Mouse (Mus musculus) forebrain, embryonic 15.5 days (tissue): Measurements from ENCODE around the gene Gm49366. TPM values are rescaled to one million over a fixed set of nuclear protein-coding genes. Genes with fewer than 3 reads are reported as not detected.
"Not testable (repeated sequence)": the region's sequence is repeated elsewhere in the genome, so short reads cannot be mapped to it uniquely, and the experiment has no call there.

Source experiments
- ATAC-seq: fragments of 200-750 bp; cut with Nextera tagmentation; replicated peaks from 2 replicates; pipeline ENCODE4 v1.8.0; 2017; ENCODE audit warnings: mild to moderate bottlenecking, moderate TSS enrichment, moderate library complexity
- H3K27ac ChIP-seq: fragments of 300-500 bp; sonication (generic); replicated peaks from 2 replicates; pipeline ENCODE4 v1.5.1; 2015; ENCODE audit warnings: mild to moderate bottlenecking, inconsistent platforms
- H3K27me3 ChIP-seq: fragments of 300-500 bp; sonication (generic); 2 replicates; pipeline ENCODE4 v1.6.1; 2015; ENCODE audit warnings: inconsistent platforms
- H3K36me3 ChIP-seq: fragments of 300-500 bp; sonication (generic); 2 replicates; pipeline ENCODE4 v1.6.1; 2015; ENCODE audit warnings: mild to moderate bottlenecking, inconsistent platforms
- H3K4me1 ChIP-seq: fragments of 300-500 bp; sonication (generic); 2 replicates; pipeline ENCODE4 v1.6.1; 2015; ENCODE audit warnings: inconsistent platforms
- H3K4me2 ChIP-seq: fragments of 300-500 bp; sonication (generic); replicated peaks from 2 replicates; pipeline ENCODE4 v1.6.1; 2015; ENCODE audit warnings: mild to moderate bottlenecking, inconsistent platforms
- H3K4me3 ChIP-seq: fragments of 300-500 bp; sonication (generic); 2 replicates; pipeline ENCODE4 v1.5.1; 2015; ENCODE audit warnings: mild to moderate bottlenecking, inconsistent platforms
- H3K9ac ChIP-seq: fragments of 300-500 bp; sonication (generic); replicated peaks from 2 replicates; pipeline ENCODE4 v1.6.1; 2015; ENCODE audit warnings: mild to moderate bottlenecking, inconsistent platforms
- H3K9me3 ChIP-seq: fragments of 300-500 bp; sonication (generic); 2 replicates; pipeline ENCODE4 v1.6.1; 2016; ENCODE audit warnings: inconsistent platforms
- WGBS: fragments of 180-500 bp; shearing (Covaris S2); methylation state at CpG from one replicate; pipeline ENCODE4 v1.1.7; 2015; ENCODE audit warnings: mixed read lengths; 5-methylcytosine and 5-hydroxymethylcytosine counted together
- polyA plus RNA-seq: library from polyadenylated mRNA; unstranded; fragments of >200 nt; fragmentation: Nextera tagmentation; extraction: Ambion mirVana; gene quantifications from 2 replicates; pipeline ENCODE4 v1.2.1, GENCODE M21; 2015

Gm49366 gene
- not detected in 2 replicates for polyA plus RNA-seq

DNA sequence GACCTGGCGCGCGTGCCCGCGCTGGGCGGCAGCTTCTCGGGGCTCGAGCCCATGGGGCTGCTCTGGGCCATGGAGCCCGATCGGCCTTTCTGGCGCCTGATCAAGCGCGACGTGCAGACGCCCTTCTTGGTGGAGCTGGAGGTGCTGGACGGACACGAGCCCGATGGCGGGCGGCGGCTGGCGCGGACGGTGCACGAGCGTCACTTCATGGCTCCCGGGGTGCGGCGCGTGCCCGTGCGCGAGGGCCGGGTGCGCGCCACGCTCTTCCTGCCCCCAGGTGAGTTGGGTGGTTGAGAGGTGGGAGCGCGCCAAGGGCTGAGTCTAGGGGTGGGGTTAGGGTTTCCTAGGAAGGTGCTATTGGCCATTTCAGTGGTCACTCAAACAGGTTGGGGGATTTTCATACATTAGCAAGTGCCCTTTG, at the start of gene Gm49366:
Gene Gm49366, plus strand, starts transcription at position 245 of the 421 bp plus-strand sequence.
- not testable (repeated sequence) for H3K36me3 ChIP-seq, H3K27me3 ChIP-seq, H3K9me3 ChIP-seq, H3K4me1 ChIP-seq, H3K27ac ChIP-seq, ATAC-seq
- Histone ChIP-seq H3K9ac (peak within 1 kb of the TSS; percentile 48), H3K4me3 (peak within 1 kb of the TSS; percentile 45), H3K4me2 (peak within 1 kb of the TSS; percentile 64)
- 2% methylated on average over 36 of the region's 39 CpGs for WGBS

DNA sequence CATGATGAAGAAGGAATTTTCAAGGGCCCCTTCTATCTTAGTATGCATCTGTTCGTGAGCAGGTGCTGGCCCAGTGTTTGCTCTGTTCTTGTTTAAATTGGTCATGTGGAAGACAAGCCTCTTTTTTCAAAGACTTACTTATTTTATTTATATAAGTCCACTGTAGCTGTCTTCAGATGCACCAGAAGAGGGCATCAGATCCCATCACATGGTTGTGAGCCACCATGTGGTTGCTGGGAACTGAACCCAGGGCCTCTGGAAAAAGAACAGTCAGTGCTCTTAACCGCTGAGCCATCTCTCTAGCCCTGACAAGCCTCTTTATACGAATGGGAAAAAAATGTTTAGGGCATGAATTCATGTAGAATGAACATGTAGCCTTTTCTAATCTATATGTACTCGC, 49.4 kb upstream of the Gm49366 start:
- WGBS = 95% methylated on average over 4 of the region's 4 CpGs
- H3K27ac ChIP-seq = no peak overlapping the region
- peaks cover 6% of the 10 kb centered on the region for H3K4me1 ChIP-seq
- ATAC-seq = no peak
- no peaks in the 10 kb centered on the region for H3K9me3 ChIP-seq
- no peak overlapping the region for H3K4me2 ChIP-seq
- no peaks in the 10 kb centered on the region for H3K36me3 ChIP-seq
- H3K9ac ChIP-seq = no peak overlapping the region
- H3K27me3 ChIP-seq = no peaks in the 10 kb centered on the region
- no peak overlapping the region for H3K4me3 ChIP-seq

DNA sequence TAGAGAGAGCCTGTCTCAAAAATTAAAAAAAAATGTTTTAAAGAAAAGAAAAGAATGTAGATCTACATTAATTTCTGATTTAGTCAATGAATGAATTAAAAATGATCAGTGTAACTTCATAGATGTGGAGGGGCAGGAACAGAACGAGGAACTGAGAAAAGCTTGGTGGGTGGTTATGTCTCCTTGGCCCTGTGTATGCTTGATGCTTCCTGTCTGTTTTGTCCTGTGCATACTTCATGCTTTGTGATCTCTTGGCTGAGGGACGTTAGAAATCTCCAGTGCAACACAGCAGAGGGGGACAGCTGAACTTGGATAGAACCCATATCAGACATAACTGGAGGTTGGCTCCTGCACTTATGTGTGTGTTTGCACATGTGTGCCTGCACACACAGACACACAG, 41.5 kb upstream of the Gm49366 start:
- 53% methylated on average over 2 of the region's 2 CpGs for WGBS
- no peak for ATAC-seq
- H3K27ac ChIP-seq = no peak overlapping the region

DNA sequence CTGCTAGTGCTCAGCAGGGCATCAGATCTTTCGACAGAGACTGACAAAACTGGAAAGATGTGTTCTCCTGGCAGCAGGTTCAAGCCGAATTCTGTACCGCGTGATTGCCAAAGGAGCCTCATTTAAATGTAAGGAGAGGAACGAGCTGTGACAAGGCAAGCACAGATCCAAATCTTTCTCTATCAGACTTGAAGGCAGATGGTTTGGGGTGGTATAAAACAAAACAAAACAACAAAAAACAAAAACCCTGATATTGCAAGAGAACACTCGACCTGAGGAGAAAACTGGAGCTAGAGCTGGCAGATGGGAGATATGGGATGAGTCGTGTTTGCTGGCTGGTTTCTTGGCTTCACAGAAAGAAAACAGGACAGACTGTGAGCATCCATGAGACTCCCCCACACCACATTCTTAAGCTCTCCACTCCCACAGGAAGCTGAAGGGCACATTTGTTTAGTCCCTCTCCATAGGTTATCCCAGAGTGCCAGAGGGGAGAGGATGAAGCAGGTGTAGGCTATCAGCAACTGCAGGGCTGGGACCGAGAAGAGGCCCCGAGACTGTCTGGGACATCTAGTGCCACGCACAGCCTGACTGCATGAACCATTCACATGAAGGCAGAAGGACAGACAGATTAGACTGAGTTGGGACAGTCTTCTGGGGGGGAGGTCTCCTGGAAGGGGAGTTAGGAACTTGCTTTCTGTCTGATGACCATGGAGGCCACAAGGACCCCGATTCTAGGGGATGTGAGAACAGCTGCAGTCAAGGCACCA, 40.2 kb upstream of the Gm49366 start:
- Histone ChIP-seq H3K4me2 (no peak overlapping the region), H3K4me3 (no peak overlapping the region), H3K4me1 (peaks cover 7% of the 10 kb centered on the region; the same call in 1 of the 2 replicates), H3K27me3 (no peaks in the 10 kb centered on the region), H3K9me3 (no peaks in the 10 kb centered on the region), H3K27ac (peak overlapping the region; percentile 76), H3K36me3 (no peaks in the 10 kb centered on the region), H3K9ac (no peak overlapping the region)
- WGBS = 52% methylated on average over 11 of the region's 11 CpGs
- peak; percentile 68 for ATAC-seq

More for the DNA sequence above, 41.5 kb upstream of the Gm49366 start:
- H3K27me3 ChIP-seq = no peaks in the 10 kb centered on the region
- no peak overlapping the region for H3K9ac ChIP-seq
- H3K9me3 ChIP-seq = no peaks in the 10 kb centered on the region
- peaks cover 7% of the 10 kb centered on the region; the same call in 1 of the 2 replicates for H3K4me1 ChIP-seq
- H3K4me2 ChIP-seq = no peak overlapping the region
- no peak overlapping the region for H3K4me3 ChIP-seq
- no peaks in the 10 kb centered on the region for H3K36me3 ChIP-seq

DNA sequence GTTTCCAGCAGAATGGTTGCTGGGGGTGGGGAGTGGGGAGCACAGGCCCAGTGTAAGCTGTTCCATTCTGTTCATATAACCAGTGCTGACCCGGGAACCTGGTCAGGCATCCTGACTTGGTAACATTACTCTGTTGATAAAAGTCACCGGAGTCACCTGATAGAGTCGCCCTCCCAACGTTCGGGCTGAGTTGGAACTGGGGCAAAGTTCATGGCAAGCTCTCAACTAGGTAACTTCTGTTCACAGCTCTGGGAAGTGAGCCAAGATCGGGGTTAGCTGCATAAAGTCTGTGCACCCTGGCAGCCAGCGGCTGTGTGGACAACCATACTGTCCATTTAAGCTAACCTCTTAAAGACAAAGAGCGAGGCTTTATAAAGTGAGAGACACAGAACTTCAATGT, 39.5 kb upstream of the Gm49366 start:
- H3K27me3 ChIP-seq, H3K27ac ChIP-seq, H3K36me3 ChIP-seq, ATAC-seq, H3K4me3 ChIP-seq, H3K4me1 ChIP-seq, H3K9me3 ChIP-seq, H3K4me2 ChIP-seq, H3K9ac ChIP-seq: not testable (repeated sequence)
- 68% methylated on average over 8 of the region's 8 CpGs for WGBS

DNA sequence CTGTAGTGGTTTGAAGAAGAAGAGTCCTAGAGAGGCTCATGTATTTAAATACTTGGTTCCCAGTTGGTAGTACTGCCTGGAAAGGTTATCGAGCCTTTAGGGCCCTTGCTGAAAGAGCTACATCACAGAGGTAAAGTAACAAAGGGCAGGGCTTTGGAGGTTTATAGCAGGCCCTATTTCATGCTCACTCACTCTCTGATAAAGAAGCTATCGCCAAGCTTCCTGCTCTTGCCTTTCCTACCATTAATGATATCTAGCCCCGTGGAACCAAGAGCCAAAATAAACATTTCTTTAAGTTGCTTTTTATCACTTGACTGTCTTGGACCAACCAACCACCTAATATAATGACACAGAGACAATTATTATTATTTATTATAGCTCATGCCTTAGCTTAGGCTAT, 38.3 kb upstream of the Gm49366 start:
- H3K9ac ChIP-seq = no peak overlapping the region
- no peaks in the 10 kb centered on the region for H3K36me3 ChIP-seq
- H3K4me1 ChIP-seq = peaks cover 7% of the 10 kb centered on the region; the same call in 1 of the 2 replicates
- ATAC-seq = no peak
- no peaks in the 10 kb centered on the region for H3K9me3 ChIP-seq
- WGBS = 93% methylated on average over 3 of the region's 3 CpGs
- H3K4me2 ChIP-seq = no peak overlapping the region
- H3K27ac ChIP-seq = no peak overlapping the region
- H3K4me3 ChIP-seq = no peak overlapping the region
- H3K27me3 ChIP-seq = no peaks in the 10 kb centered on the region

DNA sequence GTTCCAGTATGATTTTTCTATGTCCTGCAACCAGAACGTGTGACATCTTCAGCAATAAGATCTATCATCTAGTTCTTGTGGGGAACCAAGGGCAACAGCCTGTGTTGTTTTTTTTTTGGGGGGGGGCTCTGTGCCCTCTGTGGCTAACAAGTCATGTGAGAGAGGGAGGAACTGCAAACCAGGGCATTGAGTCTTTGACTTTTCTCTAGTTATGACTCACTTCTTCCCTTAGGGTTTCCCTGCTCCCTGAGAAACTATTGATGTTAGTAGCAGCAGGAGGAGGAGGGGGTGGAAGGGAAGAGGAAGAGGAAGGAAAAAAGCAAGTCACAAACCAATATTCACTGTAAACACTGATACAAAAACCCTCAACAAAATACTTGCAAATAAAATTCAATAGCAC, 34.9 kb upstream of the Gm49366 start:
- ATAC-seq = no peak
- Histone ChIP-seq H3K36me3 (no peaks in the 10 kb centered on the region), H3K4me3 (no peak overlapping the region)

DNA sequence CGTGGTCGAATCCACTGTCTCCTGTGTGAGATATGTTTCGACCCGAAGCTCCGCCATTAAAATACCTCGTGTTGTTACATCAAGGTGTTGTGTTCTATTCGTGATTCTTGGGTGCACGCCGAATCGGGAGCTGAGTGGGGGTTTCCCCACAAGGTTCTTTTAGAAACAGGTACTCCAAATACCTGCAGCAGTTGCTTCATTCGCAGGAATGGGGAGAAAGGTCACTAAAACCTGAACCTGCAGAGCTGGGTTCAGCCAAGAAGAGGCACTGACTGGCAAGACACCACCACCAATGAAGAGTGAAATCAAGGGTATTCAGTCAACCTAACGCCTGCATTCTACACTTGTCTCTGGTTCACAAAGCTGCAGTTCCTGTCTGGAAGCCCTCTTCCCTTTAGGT, 30.5 kb upstream of the Gm49366 start:
- Histone ChIP-seq H3K4me1 (peaks cover 42% of the 10 kb centered on the region), H3K9ac (no peak overlapping the region), H3K36me3 (no peaks in the 10 kb centered on the region), H3K9me3 (no peaks in the 10 kb centered on the region), H3K4me2 (no peak overlapping the region), H3K4me3 (no peak overlapping the region), H3K27me3 (no peaks in the 10 kb centered on the region), H3K27ac (peak overlapping the region; percentile 83; the same call in 1 of the 2 replicates)
- no peak for ATAC-seq
- WGBS = 84% methylated on average over 12 of the region's 12 CpGs

More for the DNA sequence above, 34.9 kb upstream of the Gm49366 start:
- H3K9me3 ChIP-seq = no peaks in the 10 kb centered on the region
- no peak overlapping the region for H3K4me2 ChIP-seq
- no peaks in the 10 kb centered on the region for H3K27me3 ChIP-seq
- H3K27ac ChIP-seq = no peak overlapping the region
- 91% methylated on average over 1 of the region's 1 CpGs for WGBS
- peaks cover 6% of the 10 kb centered on the region; the same call in 1 of the 2 replicates for H3K4me1 ChIP-seq
- H3K9ac ChIP-seq = no peak overlapping the region

DNA sequence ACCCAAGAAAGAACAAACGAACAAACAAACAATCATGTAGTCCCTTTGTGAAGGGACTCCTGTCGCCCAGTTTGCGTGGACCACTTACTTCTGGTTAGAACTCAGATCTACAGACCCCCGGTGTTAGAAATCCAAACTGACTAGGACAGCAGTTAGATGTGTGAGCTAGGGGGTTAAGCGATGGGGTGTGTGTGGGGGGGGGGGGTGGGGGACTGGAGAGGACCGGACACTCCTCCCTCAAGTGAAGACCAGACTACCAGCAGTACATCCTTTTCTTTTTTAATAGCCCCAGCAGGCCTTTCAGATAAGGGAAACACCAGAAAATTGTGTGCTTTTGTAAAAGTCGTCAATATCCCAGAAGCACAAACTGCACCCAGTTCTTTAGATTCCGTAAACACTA, 30.0 kb upstream of the Gm49366 start:
- Histone ChIP-seq H3K9ac (no peak overlapping the region; the same call in 1 of the 2 replicates), H3K4me2 (peak overlapping the region; percentile 44), H3K4me3 (peak overlapping the region; percentile 48), H3K27me3 (no peaks in the 10 kb centered on the region), H3K36me3 (no peaks in the 10 kb centered on the region), H3K27ac (peak overlapping the region; percentile 83), H3K9me3 (no peaks in the 10 kb centered on the region), H3K4me1 (peaks cover 42% of the 10 kb centered on the region)
- WGBS = 37% methylated on average over 8 of the region's 8 CpGs
- ATAC-seq = no peak

DNA sequence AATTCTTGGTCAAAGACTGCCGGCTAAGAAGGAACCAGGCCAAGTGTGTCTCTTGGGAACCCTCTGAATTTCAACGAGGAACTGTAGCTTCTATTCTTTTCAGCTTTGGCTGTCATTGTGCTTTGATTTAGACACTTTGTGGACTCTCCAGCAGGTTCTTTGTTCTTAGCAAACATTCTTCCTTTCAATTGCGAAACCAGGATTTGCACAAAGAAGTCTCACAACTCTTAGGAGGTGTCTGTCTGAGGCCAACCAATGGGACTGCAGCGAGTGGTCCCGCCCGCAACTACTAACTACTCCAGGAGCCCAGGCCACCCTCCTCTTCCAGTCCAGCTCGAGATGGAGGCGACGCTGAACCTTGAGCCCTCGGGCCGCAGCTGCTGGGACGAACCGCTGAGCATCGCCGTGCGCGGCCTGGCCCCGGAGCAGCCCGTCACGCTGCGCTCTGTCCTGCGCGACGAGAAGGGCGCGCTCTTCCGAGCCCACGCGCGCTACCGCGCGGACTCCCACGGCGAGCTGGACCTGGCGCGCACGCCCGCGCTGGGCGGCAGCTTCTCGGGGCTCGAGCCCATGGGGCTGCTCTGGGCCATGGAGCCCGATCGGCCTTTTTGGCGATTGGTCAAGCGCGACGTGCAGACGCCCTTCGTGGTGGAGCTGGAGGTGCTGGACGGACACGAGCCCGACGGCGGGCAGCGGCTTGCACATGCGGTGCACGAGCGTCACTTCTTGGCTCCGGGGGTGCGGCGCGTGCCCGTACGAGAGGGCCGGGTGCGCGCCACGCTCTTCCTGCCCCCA, 29.4 kb upstream of the Gm49366 start, which contains the start of gene Acot1:
Gene Acot1, plus strand, starts transcription at position 320 of the 795 bp plus-strand sequence.
- peak; percentile 95 for ATAC-seq
- Histone ChIP-seq H3K27ac (peak within 1 kb of the TSS; percentile 83), H3K9ac (peak within 1 kb of the TSS; percentile 60), H3K4me1 (peaks cover 42% of the 10 kb centered on the region), H3K4me2 (peak within 1 kb of the TSS; percentile 44), H3K4me3 (peak within 1 kb of the TSS; percentile 48)
- WGBS = under 1% methylated on average over 57 of the region's 70 CpGs
- H3K9me3 ChIP-seq, H3K36me3 ChIP-seq, H3K27me3 ChIP-seq: not testable (repeated sequence)

DNA sequence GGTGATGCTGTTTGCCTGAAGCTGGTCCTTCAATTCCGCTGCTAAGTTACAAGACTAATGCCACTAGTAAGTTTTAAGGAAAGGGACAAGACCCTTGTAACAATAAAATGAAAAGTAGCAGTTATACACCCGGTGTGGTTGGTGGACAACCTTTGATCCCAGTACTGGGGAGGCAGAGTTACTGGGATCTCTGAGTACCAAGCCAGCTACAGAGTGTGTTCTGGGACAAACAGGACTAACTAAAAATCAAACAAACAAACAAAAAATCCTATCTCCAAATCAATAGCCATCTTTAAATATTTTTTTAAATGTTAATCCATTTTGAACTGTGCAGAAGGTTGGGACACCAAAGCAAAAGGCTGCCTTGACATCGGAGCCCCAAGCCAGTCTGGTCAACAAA, 28.5 kb upstream of the Gm49366 start:
- H3K27ac ChIP-seq = peak overlapping the region; percentile 83

More for the DNA sequence above, 28.5 kb upstream of the Gm49366 start:
- H3K9me3 ChIP-seq = no peaks in the 10 kb centered on the region
- H3K4me2 ChIP-seq = peak overlapping the region; percentile 44
- H3K36me3 ChIP-seq = no peaks in the 10 kb centered on the region
- 66% methylated on average over 3 of the region's 3 CpGs for WGBS
- H3K27me3 ChIP-seq = no peaks in the 10 kb centered on the region
- no peak for ATAC-seq
- H3K4me1 ChIP-seq = peaks cover 42% of the 10 kb centered on the region
- peak overlapping the region; percentile 60; the same call in 1 of the 2 replicates for H3K9ac ChIP-seq
- peak overlapping the region; percentile 48 for H3K4me3 ChIP-seq
